Mouse (Mus musculus): ENCODE measurements around the gene Bag5. TPM values are rescaled to one million over a fixed set of nuclear protein-coding genes. Genes with fewer than 3 reads are reported as not detected.
"Not testable (repeated sequence)": the region's sequence is repeated elsewhere in the genome, so short reads cannot be mapped to it uniquely, and the experiment has no call there.

Gene Bag5
- total RNA-seq, 2 experiments from 2014 or later, result 10.9 to 14.6 TPM

- DNase-seq, result not testable (repeated sequence)
Measured at GRCm38 (mm10) chr12:111736676-111737075, 23.6 kb upstream of the Bag5 start.

GRCm38 (mm10) chr12:111734912-111735311 is 21.9 kb upstream of the Bag5 start:
- no peak for DNase-seq

DNA sequence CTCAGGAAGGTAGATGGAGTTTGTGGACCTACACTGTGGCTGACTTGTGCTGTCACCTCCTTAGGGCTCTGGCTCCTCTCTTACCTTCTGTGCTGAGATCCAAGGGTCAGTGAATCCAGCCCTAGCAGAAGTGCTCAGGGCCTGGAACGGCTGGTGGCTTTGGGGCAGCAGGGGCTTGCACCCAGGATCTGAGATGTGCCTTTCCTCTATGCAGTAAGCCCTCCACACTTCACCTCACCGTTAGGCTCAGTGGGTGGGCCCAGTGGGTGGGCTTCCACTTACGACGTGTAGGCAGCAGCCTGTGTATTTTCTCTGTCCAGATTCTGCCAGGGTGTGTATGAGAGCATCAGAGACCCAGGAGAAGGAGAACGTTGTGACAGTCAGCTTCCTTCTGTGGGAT is 19.9 kb upstream of the Bag5 start:
- no peak for DNase-seq

DNA sequence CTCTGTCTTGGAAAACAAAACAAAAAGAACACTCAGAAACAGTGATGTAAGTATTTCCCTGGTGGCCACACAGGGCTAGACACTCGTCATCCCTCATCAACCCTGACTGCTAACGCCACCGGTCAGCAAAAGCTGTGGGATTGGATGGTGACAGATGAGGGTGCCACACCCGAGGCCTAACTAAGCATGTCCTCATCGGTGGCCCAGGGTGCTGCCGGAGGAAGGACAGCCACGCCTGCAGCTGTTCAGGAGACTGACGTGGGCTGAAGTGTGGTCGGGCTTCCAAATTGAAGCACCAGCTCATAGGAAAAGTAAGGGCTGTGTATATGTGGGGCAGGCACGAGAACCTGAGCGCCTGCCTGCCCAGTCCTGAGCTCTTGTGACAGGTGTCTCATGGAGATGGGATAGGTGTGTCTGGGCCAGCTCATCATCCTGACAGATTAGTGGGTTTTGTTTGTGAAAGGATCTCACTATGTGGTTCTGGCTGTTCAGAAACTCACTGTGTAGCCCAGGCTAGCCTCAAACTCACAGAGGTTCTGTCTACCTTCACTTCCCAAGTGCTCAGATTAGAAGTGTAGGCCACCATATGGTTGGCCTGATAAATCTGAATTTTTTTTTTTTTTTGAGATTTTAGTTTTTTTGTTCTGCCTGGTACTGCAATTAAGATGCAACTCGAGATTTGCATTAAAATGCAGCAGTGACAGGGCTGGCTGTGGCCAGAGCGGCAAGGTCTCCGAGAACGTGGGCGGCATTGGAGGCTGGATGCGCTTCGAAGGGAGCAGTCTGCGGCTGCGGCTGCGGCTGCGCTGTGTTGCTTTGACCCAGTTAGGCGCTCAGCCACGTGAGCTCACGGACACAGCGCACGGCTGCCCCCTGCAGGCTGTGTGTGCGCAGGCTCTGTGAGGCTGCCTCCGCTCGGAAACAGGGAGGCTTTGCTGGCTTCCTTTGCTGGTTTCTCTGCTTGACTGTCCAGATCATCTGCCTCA is 19.1 kb upstream of the Bag5 start:
- peak; percentile 84 for DNase-seq

GRCm38 (mm10) chr12:111727956-111728355 is 14.9 kb upstream of the Bag5 start:
- DNase-seq, result no peak

DNA sequence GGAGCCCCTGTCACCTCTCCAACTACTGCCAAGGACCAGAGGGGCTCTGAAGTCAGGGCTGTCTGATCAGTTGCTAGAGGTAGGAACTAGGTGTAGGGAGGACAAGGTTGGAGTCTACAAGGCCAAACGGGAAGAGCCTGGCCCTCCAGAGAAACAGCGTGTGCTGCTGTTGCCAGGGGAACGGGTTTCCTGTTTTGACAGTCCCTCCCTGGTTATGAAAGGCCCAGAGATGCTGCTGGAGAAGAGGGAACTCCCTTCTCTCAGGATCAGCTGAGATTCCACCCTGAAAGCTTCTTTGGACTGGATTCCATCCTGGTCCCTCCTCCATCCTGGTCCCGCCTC is 13.0 kb upstream of the Bag5 start:
- DNase-seq, result peak; percentile 73

DNA sequence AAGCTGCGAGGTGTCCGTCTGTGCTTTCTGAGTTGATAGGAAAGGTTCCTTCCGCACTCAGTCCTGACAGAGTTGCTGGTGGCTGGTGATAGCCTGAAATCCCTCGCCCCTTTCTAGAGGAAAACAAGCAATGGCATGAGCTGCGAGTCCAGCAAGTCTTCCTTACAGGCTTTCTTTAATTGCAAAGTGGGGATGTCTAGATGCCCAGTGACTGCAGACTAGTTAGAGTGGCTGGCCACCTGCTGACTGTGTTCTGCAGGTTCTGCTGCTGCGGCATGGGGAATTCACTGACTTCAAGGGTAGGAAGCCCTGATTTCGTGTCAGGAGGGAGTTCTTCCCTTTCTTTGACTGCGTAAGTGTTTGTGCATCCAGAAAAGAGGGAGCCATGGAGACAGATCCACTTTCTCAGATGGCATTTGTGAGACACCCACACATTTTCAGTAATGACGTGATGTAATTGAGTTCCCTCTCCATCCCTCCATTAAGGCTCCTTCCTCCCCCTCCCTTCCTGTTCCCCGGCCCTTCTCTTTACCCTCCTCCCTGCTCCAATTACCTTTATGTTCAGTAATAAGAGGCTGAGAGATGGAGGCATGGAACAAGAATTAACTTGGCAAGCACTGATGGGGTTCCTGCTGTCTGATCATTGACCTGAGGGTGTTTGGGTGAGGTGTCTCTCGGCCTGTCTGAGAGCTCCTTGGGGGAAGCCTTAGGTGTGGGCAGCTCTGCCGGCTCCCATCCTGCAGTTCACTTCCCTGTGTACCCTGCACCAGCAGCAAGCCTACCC is 12.5 kb upstream of the Bag5 start:
- DNase-seq, result peak; percentile 7

- peak; percentile 80 for DNase-seq
Measured at GRCm38 (mm10) chr12:111724638-111725337, 11.7 kb upstream of the Bag5 start.

- DNase-seq, result peak; percentile 5
Measured at GRCm38 (mm10) chr12:111722654-111723053, 9.6 kb upstream of the Bag5 start.

GRCm38 (mm10) chr12:111720222-111720621 is 7.2 kb upstream of the Bag5 start:
- peak; percentile 4 for DNase-seq

GRCm38 (mm10) chr12:111718656-111719055 is 5.6 kb upstream of the Bag5 start:
- peak; percentile 12 for DNase-seq

- no peak for DNase-seq
Measured at GRCm38 (mm10) chr12:111716505-111716904, 3.4 kb upstream of the Bag5 start.

- DNase-seq, result not testable (repeated sequence)
Measured at GRCm38 (mm10) chr12:111713880-111714279, 823 bp upstream of the Bag5 start.

GRCm38 (mm10) chr12:111712476-111712875 is 581 bp downstream of the Bag5 start:
- peak; percentile 20 for DNase-seq

- no peak for DNase-seq
Measured at GRCm38 (mm10) chr12:111710091-111710490, 3.0 kb downstream of the Bag5 start.

DNA sequence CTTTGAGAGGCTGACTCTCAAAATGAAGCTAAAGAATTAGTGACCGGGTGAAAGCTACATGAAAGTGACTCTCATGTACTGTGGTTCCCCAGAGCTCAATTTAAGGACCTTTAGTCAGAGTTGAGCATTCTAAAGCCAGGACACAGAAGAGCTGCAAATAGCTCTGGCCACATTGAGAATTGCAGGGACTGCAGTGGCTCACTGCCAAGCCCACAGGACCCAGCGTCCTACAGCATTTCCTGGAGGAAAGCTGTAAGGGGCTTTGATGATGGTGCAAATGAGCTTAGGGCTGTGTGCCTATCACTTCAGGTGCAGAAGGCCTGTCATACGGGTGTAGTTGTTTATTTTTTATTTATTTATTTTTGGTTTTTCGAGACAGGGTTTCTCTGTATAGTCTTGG is 4.9 kb downstream of the Bag5 start:
- no peak for DNase-seq

GRCm38 (mm10) chr12:111705186-111705973 is 7.7 kb downstream of the Bag5 start:
- peak; percentile 81 for DNase-seq

- peak; percentile 86 for DNase-seq
Measured at GRCm38 (mm10) chr12:111704609-111705008, 8.4 kb downstream of the Bag5 start.

DNA sequence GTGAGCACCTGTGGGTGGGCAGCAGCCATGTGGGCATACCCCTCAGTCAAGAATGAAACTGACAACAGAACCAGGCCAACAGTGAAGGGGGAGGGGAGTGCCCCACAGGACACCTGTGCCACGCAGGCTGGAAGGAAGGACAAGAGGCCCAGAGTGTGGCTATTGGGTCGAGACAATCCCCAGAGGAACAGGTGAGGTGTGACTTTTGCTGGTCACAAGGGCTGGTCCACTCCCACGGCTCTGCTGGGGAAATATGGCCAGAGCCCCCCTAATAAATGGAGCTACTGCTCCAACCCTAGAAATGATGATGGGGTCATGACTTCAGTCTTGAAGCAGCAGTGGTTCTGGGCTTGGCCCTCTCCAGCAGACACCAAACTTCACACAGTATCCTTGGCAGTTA is 9.8 kb downstream of the Bag5 start:
- DNase-seq, result no peak

- DNase-seq, result no peak
Measured at GRCm38 (mm10) chr12:111700920-111701458, 12.1 kb downstream of the Bag5 start.

DNA sequence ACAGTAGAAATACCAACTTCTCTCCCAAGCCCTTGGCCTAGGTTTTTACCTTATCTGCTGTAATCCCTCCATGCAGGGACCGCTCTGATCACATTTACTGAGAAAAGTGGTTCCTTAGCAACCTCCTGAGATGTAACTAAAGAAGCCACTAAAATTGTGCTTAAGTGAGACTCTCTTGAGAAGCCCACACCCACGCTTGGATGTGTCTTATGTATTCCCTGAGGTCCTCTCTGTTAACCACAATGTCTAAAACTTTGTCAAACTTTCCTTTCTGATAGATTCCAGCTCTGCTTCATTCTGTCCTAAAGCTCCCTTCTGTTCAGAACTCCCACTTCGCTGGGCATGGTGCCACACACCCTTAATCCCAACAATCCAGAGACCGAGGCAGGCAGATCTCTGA is 13.5 kb downstream of the Bag5 start:
- no peak for DNase-seq
